Mouse (Mus musculus) spleen, adult 12 weeks (tissue): ENCODE results near the gene Ccl8.

Experiments used
- DNase-seq: peaks from one replicate; pipeline ENCODE4 v3.0.0; 2022; ENCODE audit warnings: low spot score

The Ccl8 gene

GRCm38 (mm10) chr11:82114885-82115284 lies at the start of gene Ccl8:
Gene Ccl8, plus strand, starts transcription at chr11:82115185.
- no peak for DNase-seq

- DNase-seq = no peak
These were observed 47.9 kb upstream of the Ccl8 start for GRCm38 (mm10) chr11:82066953-82067571.

GRCm38 (mm10) chr11:82071076-82071475 lies 43.9 kb upstream of the Ccl8 start:
- DNase-seq = no peak

- DNase-seq = no peak
These were observed 42.6 kb upstream of the Ccl8 start for GRCm38 (mm10) chr11:82072374-82072773.

- DNase-seq = no peak
These were observed 42.0 kb upstream of the Ccl8 start for GRCm38 (mm10) chr11:82072984-82073383.

- DNase-seq = no peak
These were observed 41.3 kb upstream of the Ccl8 start for GRCm38 (mm10) chr11:82073686-82074085.

GRCm38 (mm10) chr11:82077031-82077430 lies 38.0 kb upstream of the Ccl8 start:
- no peak for DNase-seq

- no peak for DNase-seq
These were observed 36.8 kb upstream of the Ccl8 start for GRCm38 (mm10) chr11:82078136-82078730.

GRCm38 (mm10) chr11:82080865-82081264 lies 34.1 kb upstream of the Ccl8 start:
- no peak for DNase-seq

- no peak for DNase-seq
These were observed 30.6 kb upstream of the Ccl8 start for GRCm38 (mm10) chr11:82084360-82084759.

GRCm38 (mm10) chr11:82099511-82100323 lies 15.3 kb upstream of the Ccl8 start:
- DNase-seq = no peak

GRCm38 (mm10) chr11:82101087-82101486 lies 13.9 kb upstream of the Ccl8 start:
- DNase-seq = no peak

- no peak for DNase-seq
These were observed 13.5 kb upstream of the Ccl8 start, which contains the start of gene Ccl12 for GRCm38 (mm10) chr11:82101529-82101928. Gene Ccl12, plus strand, starts transcription at chr11:82101845.

- DNase-seq = no peak
These were observed 5.4 kb upstream of the Ccl8 start for GRCm38 (mm10) chr11:82109611-82110010.

GRCm38 (mm10) chr11:82110372-82111248 lies 4.4 kb upstream of the Ccl8 start:
- no peak for DNase-seq

GRCm38 (mm10) chr11:82116041-82116440 lies 1.1 kb downstream of the Ccl8 start:
- DNase-seq = no peak

GRCm38 (mm10) chr11:82132977-82133376 lies 18.0 kb downstream of the Ccl8 start:
- no peak for DNase-seq

- no peak for DNase-seq
These were observed 21.2 kb downstream of the Ccl8 start for GRCm38 (mm10) chr11:82136196-82136595.

- no peak for DNase-seq
These were observed 24.6 kb downstream of the Ccl8 start for GRCm38 (mm10) chr11:82139492-82140094.

GRCm38 (mm10) chr11:82159126-82159525 lies 44.1 kb downstream of the Ccl8 start:
- DNase-seq = no peak

GRCm38 (mm10) chr11:82163285-82163684 lies 48.3 kb downstream of the Ccl8 start:
- DNase-seq = no peak
